Mouse (Mus musculus): ENCODE results near the gene Cmtr1.

Cmtr1 gene

GRCm38 (mm10) chr17:29669936-29670335 is 9.5 kb downstream of the Cmtr1 start:
- no peak for DNase-seq

GRCm38 (mm10) chr17:29671021-29671420 is 10.6 kb downstream of the Cmtr1 start:
- DNase-seq = no peak

- no peak for DNase-seq
These were observed 12.9 kb downstream of the Cmtr1 start for GRCm38 (mm10) chr17:29673325-29673724.

GRCm38 (mm10) chr17:29678526-29678925 is 18.1 kb downstream of the Cmtr1 start:
- DNase-seq = no peak

- DNase-seq = no peak
These were observed 18.8 kb downstream of the Cmtr1 start for GRCm38 (mm10) chr17:29679038-29679767.

- DNase-seq = peak; percentile 57 to 80
These were observed 19.8 kb downstream of the Cmtr1 start for GRCm38 (mm10) chr17:29680174-29680573.

- no peak for DNase-seq
These were observed 20.5 kb downstream of the Cmtr1 start for GRCm38 (mm10) chr17:29680921-29681320.

GRCm38 (mm10) chr17:29681669-29682068 is 21.3 kb downstream of the Cmtr1 start:
- DNase-seq = no peak

- DNase-seq = no peak
These were observed 21.9 kb downstream of the Cmtr1 start for GRCm38 (mm10) chr17:29682261-29682660.

GRCm38 (mm10) chr17:29683127-29683526 is 22.7 kb downstream of the Cmtr1 start:
- no peak for DNase-seq

GRCm38 (mm10) chr17:29684275-29684674 is 23.9 kb downstream of the Cmtr1 start:
- DNase-seq = no peak

GRCm38 (mm10) chr17:29686771-29687170 is 26.4 kb downstream of the Cmtr1 start:
- no peak for DNase-seq

- DNase-seq = no peak
These were observed 27.0 kb downstream of the Cmtr1 start for GRCm38 (mm10) chr17:29687373-29687772.

GRCm38 (mm10) chr17:29688610-29689009 is 28.2 kb downstream of the Cmtr1 start:
- no peak for DNase-seq

GRCm38 (mm10) chr17:29690257-29690656 is 29.9 kb downstream of the Cmtr1 start:
- no peak for DNase-seq

- DNase-seq = no peak
These were observed 32.4 kb downstream of the Cmtr1 start for GRCm38 (mm10) chr17:29692827-29693226.

GRCm38 (mm10) chr17:29693571-29693970 is 33.2 kb downstream of the Cmtr1 start:
- no peak for DNase-seq

- no peak for DNase-seq
These were observed 34.1 kb downstream of the Cmtr1 start for GRCm38 (mm10) chr17:29694516-29694915.

- DNase-seq = no peak
These were observed 36.5 kb downstream of the Cmtr1 start for GRCm38 (mm10) chr17:29696940-29697339.

- no peak for DNase-seq
These were observed 38.0 kb downstream of the Cmtr1 start for GRCm38 (mm10) chr17:29698421-29698820.

GRCm38 (mm10) chr17:29700573-29700972 is 40.2 kb downstream of the Cmtr1 start:
- no peak for DNase-seq

GRCm38 (mm10) chr17:29702938-29703710 is 42.7 kb downstream of the Cmtr1 start:
- DNase-seq = no peak

GRCm38 (mm10) chr17:29704781-29705180 is 44.4 kb downstream of the Cmtr1 start:
- DNase-seq = peak; percentile 61 to 69

GRCm38 (mm10) chr17:29705881-29706280 is 45.5 kb downstream of the Cmtr1 start:
- no peak for DNase-seq

Measured in lung, postnatal 4 days (tissue).